Mouse (Mus musculus): ENCODE results near the gene Sipa1l2. TPM values are rescaled to one million over a fixed set of nuclear protein-coding genes. Genes with fewer than 3 reads are reported as not detected.

Gene Sipa1l2
- polyA plus RNA-seq, 1 experiment from 2014 or later: 33.2 TPM

DNA sequence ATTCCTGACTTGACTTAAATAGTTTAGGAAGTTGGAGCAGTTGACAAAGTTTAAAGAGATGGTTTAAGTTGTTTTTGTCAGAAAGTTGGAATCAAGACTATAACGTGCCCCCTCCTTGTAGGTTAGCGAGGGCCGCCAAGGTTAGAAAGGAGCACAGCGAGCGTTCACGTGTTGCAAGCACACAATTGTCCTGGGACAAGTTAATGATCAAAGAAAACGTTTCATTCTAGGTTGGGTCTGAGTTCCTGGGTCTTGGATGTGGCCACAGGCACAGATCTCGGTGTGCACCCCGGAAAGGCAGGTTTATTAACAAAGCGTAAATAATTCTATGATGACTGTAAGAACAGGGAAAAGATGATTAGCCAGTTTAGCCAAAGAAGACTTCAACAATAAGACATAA, 190.5 kb downstream of the Sipa1l2 start:
- no peak overlapping the region for H3K27ac ChIP-seq
- WGBS: 80% methylated on average over 10 of the region's 10 CpGs
- 0 out of 2 replicates have a peak, but pooled peaks cover 9% of the 10 kb centered on the region for H3K27me3 ChIP-seq
- H3K9ac ChIP-seq: no peak overlapping the region
- no peak overlapping the region for H3K4me2 ChIP-seq
- no peaks in the 10 kb centered on the region for H3K36me3 ChIP-seq (replicated peaks)
- H3K4me3 ChIP-seq (replicated peaks): no peak overlapping the region
- H3K9me3 ChIP-seq: no peaks in the 10 kb centered on the region
- no peak for ATAC-seq (ENCODE audit: low FRiP score)
- H3K4me1 ChIP-seq: peaks cover 11% of the 10 kb centered on the region

DNA sequence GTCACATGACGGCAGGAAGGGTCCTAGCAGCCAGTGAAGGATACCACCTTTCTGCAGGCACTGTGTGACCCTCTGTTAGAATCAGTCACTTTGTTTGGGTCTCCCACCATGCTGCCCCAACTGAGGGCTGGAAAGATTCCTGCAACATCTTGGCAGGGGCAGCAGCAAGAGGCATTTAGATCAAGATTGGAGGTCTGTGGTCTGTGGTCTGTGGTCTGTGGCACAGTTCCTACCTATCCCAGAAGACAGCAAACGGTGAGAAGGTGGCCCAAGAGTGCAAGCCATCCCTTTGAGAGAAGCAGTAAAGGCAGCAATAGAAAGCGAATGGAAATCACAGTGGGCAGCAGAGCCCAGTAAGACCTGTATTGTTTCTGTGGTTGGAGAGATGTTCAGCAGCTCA, 191.9 kb downstream of the Sipa1l2 start:
- no peak overlapping the region for H3K4me3 ChIP-seq (replicated peaks)
- no peak overlapping the region for H3K4me2 ChIP-seq
- ATAC-seq (ENCODE audit: low FRiP score): no peak
- no peak overlapping the region for H3K9ac ChIP-seq
- H3K9me3 ChIP-seq: no peaks in the 10 kb centered on the region
- WGBS: 88% methylated on average over 3 of the region's 3 CpGs
- no peak overlapping the region for H3K27ac ChIP-seq
- 0 out of 2 replicates have a peak, but pooled peaks cover 9% of the 10 kb centered on the region for H3K27me3 ChIP-seq
- H3K4me1 ChIP-seq: peaks cover 11% of the 10 kb centered on the region
- H3K36me3 ChIP-seq (replicated peaks): no peaks in the 10 kb centered on the region

DNA sequence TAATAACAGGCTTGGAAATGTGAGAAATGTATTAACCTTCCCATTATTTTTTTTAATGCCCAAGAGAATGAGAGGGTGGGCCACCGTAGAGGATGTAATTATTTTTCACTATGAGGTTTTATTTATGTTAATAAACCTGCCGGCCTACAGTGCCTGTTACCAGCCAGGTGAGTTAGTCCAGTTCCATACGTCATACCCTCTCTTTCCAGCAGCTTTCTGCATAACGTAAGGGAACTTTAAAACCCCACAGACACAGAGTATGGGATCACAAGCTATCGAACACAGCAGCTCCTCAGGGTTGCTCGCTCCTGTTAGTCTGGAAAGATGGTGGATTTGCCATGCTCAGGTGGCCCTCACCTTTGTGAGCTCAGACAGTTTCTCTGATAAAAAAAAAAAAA, 193.2 kb downstream of the Sipa1l2 start:
- H3K36me3 ChIP-seq (replicated peaks): no peaks in the 10 kb centered on the region
- H3K9ac ChIP-seq: no peak overlapping the region
- H3K4me1 ChIP-seq: peaks cover 11% of the 10 kb centered on the region
- no peaks in the 10 kb centered on the region for H3K9me3 ChIP-seq
- no peak overlapping the region for H3K4me2 ChIP-seq
- WGBS: 71% methylated on average over 6 of the region's 6 CpGs
- 0 out of 2 replicates have a peak, but pooled peaks cover 9% of the 10 kb centered on the region for H3K27me3 ChIP-seq
- no peak overlapping the region for H3K4me3 ChIP-seq (replicated peaks)
- 0 out of 2 replicates have a peak overlapping the region, but pooled peaks have one; percentile 53 for H3K27ac ChIP-seq
- ATAC-seq (ENCODE audit: low FRiP score): no peak

DNA sequence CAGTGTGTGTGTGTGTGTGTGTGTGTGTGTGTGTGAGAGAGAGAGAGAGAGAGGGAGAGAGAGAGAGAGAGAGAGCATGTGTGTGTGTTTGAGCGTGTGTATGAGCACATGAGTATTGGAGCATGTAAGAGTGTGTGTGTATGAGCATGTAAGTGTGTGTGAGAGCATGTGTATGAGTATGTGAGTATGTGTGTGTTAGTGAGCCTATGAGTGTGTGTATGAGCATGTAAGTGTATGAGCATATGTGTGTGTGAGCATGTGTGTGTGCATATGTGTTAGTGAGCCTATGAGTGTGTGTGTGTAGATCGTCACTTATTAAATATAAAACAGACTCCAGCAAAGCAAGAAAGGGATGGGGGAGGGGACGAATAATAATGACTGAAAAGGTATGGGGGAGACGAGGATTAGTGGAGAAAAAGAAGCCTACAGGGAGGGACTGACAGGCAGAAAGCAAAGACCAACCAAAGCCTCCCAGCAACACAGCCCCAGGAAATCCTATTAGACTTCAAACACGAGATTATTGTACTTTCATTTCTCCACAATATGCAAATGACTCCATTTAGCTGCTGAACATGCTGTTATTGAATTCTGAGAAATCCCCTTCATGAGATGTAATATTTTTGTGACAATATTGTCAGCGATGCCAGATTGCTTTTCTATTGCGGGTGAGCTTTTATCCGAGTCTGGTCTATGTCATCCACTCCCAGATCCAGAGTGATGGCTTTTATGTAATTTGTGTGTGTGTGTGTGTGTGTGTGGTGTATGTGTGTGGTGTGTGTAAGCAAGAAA, 193.8 kb downstream of the Sipa1l2 start:
- no peak overlapping the region for H3K4me3 ChIP-seq (replicated peaks)
- H3K36me3 ChIP-seq (replicated peaks): no peaks in the 10 kb centered on the region
- 0 out of 2 replicates have a peak, but pooled peaks cover 9% of the 10 kb centered on the region for H3K27me3 ChIP-seq
- peak overlapping the region; percentile 47; the same call in 1 of the 2 replicates for H3K27ac ChIP-seq
- no peak overlapping the region for H3K9ac ChIP-seq
- 40% methylated on average over 8 of the region's 8 CpGs for WGBS
- no peak overlapping the region for H3K4me2 ChIP-seq
- no peaks in the 10 kb centered on the region for H3K9me3 ChIP-seq
- peaks cover 11% of the 10 kb centered on the region for H3K4me1 ChIP-seq
- no peak for ATAC-seq (ENCODE audit: low FRiP score)

DNA sequence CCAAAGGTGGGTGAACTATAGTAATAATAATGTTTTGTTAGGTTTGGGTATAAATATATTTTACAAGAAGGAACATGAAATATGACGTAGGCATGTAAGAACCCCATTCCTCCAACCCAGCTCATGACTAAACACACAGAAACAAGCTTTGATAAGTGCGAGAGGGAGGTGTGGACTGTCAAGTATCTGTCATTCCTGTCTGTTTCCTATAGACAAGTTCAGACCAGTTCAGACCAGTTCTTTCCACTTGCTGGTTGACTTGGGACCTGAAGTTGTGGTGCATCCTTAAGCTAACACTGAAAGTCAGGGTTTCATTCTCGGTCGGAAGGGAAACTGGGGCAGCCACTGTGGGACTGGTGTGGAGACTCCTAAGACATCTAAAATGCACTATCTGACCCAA, 197.0 kb downstream of the Sipa1l2 start:
- H3K27ac ChIP-seq: no peak overlapping the region
- 90% methylated on average over 4 of the region's 4 CpGs for WGBS

DNA sequence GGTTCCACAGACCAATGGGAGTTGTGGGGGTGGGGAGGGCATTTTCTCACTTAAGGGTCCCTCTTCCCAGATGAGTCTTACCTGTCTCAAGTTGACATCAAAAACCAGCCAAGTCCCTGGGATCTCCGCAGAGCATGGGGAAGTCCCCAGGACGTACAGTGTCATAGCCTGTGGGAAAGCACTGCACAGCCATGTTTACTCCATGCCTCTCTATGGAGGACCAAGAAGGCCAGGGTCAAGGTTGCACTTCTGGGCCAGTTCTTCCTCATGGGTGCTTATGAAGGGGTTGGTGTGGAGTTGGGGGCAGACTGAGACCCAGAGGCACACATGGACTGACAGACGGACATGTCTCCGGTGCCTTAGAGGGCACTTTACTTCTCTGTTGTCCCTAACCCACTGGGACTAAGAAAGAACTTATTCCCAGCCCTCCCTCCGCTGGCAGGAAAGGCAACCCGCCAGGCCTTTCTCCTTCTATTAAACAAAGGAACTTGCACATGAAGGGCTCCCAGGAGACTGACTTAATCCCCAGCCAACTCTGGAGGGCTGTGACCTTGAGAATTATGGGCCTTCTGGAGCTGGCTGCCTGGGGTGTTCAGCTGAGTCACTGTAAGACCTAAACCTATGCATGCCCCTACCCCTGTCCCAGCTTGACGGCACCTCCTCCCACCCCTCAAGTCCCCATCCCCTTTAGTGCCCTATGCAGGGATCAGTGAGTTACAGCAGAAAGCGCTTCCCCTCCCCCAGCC, 199.9 kb downstream of the Sipa1l2 start:
- no peak overlapping the region for H3K4me3 ChIP-seq (replicated peaks)
- H3K36me3 ChIP-seq (replicated peaks): no peaks in the 10 kb centered on the region
- peaks cover 10% of the 10 kb centered on the region for H3K4me1 ChIP-seq
- no peak overlapping the region for H3K27ac ChIP-seq
- H3K9me3 ChIP-seq: no peaks in the 10 kb centered on the region
- H3K4me2 ChIP-seq: no peak overlapping the region
- WGBS: 31% methylated on average over 8 of the region's 8 CpGs
- no peak overlapping the region for H3K9ac ChIP-seq
- ATAC-seq (ENCODE audit: low FRiP score): no peak
- H3K27me3 ChIP-seq: no peaks in the 10 kb centered on the region

More for the DNA sequence above, 197.0 kb downstream of the Sipa1l2 start:
- H3K9me3 ChIP-seq: no peaks in the 10 kb centered on the region
- no peak overlapping the region for H3K9ac ChIP-seq
- H3K27me3 ChIP-seq: 0 out of 2 replicates have a peak, but pooled peaks cover 8% of the 10 kb centered on the region
- H3K4me1 ChIP-seq: peaks cover 21% of the 10 kb centered on the region
- no peak overlapping the region for H3K4me3 ChIP-seq (replicated peaks)
- ATAC-seq (ENCODE audit: low FRiP score): no peak
- H3K4me2 ChIP-seq: no peak overlapping the region
- H3K36me3 ChIP-seq (replicated peaks): no peaks in the 10 kb centered on the region

DNA sequence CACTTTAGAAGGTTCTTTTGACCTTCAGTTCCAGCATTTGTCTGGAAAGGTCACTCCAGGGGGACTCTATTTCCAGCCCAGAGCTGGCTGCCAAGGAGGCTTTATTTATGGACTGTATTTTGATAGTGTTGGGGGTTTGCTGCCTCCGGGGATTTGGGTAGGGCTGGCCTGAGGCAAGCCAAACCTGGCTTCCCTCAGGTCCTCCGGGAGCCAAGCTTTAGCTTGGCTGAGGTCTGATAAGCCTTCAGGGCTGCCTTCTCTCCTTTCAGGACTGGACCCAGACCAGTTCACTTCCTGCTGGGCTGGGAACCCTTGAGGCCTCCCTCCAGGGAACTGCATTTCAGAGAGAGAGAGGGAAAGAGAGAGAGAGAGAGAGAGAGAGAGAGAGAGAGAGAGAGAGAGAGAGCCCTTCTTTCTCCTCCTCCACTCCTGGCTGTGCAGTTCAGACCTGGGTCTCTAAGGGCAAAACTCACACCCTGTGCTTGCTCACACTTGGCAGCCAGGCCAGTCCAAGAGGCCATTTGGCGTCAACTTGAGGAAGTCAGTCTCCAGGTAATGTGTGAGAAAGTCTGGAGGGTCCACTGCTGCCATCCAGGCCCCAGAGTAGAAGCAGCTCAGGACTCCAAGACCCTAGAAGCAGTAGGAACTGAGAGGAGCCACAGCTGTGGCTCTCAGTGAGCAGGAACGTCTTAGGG, 201.1 kb downstream of the Sipa1l2 start:
- H3K4me3 ChIP-seq (replicated peaks): no peak overlapping the region
- H3K36me3 ChIP-seq (replicated peaks): no peaks in the 10 kb centered on the region
- H3K9me3 ChIP-seq: no peaks in the 10 kb centered on the region
- no peaks in the 10 kb centered on the region for H3K27me3 ChIP-seq
- ATAC-seq (ENCODE audit: low FRiP score): no peak
- peaks cover 10% of the 10 kb centered on the region for H3K4me1 ChIP-seq
- H3K9ac ChIP-seq: no peak overlapping the region
- 64% methylated on average over 4 of the region's 4 CpGs for WGBS
- H3K27ac ChIP-seq: no peak overlapping the region
- no peak overlapping the region for H3K4me2 ChIP-seq

Other genes starting within 250 kb of the Sipa1l2 start
- 8.7 and 10.0 TPM in 2 replicates for gene Map10, start 100.0 kb upstream of the Sipa1l2 start, polyA plus RNA-seq (2016; fragmentation: Nextera tagmentation; extraction: Ambion mirVana)
- 17.1 and 20.0 TPM in 2 replicates for gene Ntpcr, start 160.2 kb upstream of the Sipa1l2 start, polyA plus RNA-seq (2016; fragmentation: Nextera tagmentation; extraction: Ambion mirVana)